Mouse (Mus musculus): ENCODE results near the gene Syne2.

- TF ChIP-seq MYC (IDR thresholded peaks at IDR 0.05; ENCODE audit: low read depth, low read length) (no peak), POLR2A (IDR thresholded peaks at IDR 0.05; ENCODE audit: low read depth, low read length) (no peak), USF2 (conservative IDR thresholded peaks at IDR 0.05; ENCODE audit: low read depth, low read length) (no peak), CTCF (conservative IDR thresholded peaks at IDR 0.05 in 1 of 2, IDR thresholded peaks at IDR 0.05 in 1 of 2; ENCODE audit: low read depth in 2 of 2, low read length in 2 of 2) (no peak)
These were observed 267.1 kb downstream of the Syne2 start for GRCm38 (mm10) chr12:76085066-76085465.

Data from CH12.LX (cell line).